Mouse (Mus musculus) G1E (cell line): ENCODE measurements at regions not wholly inside any gene's neighbourhood (a gene's known extent, or its start where the extent isn't known, plus 50 kb on each side); places are given as distances from the start of the nearest gene placed in this dataset.

ENCODE experiments used
- CTCF ChIP-seq: IDR thresholded peaks from 2 replicates; pipeline ENCODE4 v1.5.1; 2012; ENCODE audit warnings: low read depth, low read length, inconsistent platforms, mixed read lengths
- POLR2AphosphoS5 ChIP-seq: IDR thresholded peaks from 2 replicates; pipeline ENCODE4 v1.6.1; 2012; ENCODE audit warnings: low read depth, low read length, inconsistent platforms; ENCODE audit not compliant: insufficient replicate concordance

DNA sequence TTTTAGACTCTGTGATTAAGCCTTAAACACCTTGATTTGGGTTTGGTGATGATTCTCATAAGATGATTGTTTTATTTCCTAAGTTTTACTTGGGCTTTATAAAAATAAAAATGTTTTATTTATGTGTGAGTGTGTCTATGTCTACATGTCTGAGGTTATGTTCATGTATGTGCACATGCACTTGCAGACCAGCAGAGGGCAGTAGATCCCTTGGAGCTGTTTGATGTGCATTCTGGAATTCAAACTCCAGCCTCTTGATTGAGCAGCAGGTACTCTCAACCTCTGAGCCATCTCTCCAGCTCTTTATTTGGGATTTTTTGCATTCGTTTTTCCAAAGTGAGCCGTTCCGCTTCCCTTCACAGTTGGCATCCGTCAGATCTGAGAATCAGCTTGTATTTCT lies 161.8 kb upstream of the Mocs1 start:
- TF ChIP-seq CTCF (no peak), POLR2AphosphoS5 (no peak)
